Mouse (Mus musculus) testis, adult 2 months (tissue): ENCODE measurements around the gene Serpina11.

ENCODE experiments used
- CTCF ChIP-seq: fragments of 200-500 bp; IDR thresholded peaks from 2 replicates; pipeline ENCODE4 v1.5.1; 2012; ENCODE audit warnings: low read depth, mild to moderate bottlenecking, inconsistent platforms, low read length, moderate library complexity; ENCODE audit not compliant: control insufficient read depth, insufficient read depth, insufficient replicate concordance
- POLR2A ChIP-seq: fragments of 200-500 bp; IDR thresholded peaks from 2 replicates; pipeline ENCODE4 v1.6.1; 2012; ENCODE audit warnings: low read depth, mild to moderate bottlenecking, inconsistent platforms, low read length, moderate library complexity; ENCODE audit not compliant: control insufficient read depth

- no peak for TF ChIP-seq POLR2A
- peak; percentile 85 for TF ChIP-seq CTCF
These were observed 40.2 kb upstream of the Serpina11 start for GRCm38 (mm10) chr12:104029986-104030385.
